Mouse (Mus musculus): ENCODE data around the gene Wdr18.

The Wdr18 gene

GRCm38 (mm10) chr10:79955691-79956090 lies 4.3 kb upstream of the Wdr18 start:
- CTCF ChIA-PET, result interaction anchor here (0.7 to 1.2 kb wide), 4 partner anchors 29 to 144 kb away, joined by 3 to 5 read pairs (median 3); partner anchors contain the start of gene Arid3a (in 1 of the 4)

GRCm38 (mm10) chr10:79956643-79957154 lies 3.3 kb upstream of the Wdr18 start:
- ChIA-PET CTCF (interaction anchor here in 3 of 4 experiments (0.6 to 2.5 kb wide), 9 partner anchors 26 to 258 kb away, joined by 3 to 15 read pairs (median 6); no protein-coding TSS in a partner anchor), POLR2A (interaction anchor here in 2 of 4 experiments (1.1 to 3.4 kb wide), 6 partner anchors 15 to 173 kb away, joined by 3 to 9 read pairs (median 4); partner anchors contain the start of gene Med16 (in 1 of the 2))

More at GRCm38 (mm10) chr10:79955691-79956090, 4.3 kb upstream of the Wdr18 start:
- POLR2A ChIA-PET, result interaction anchor here in 2 of 4 experiments (1.1 to 3.4 kb wide), 7 partner anchors 8 to 174 kb away, joined by 3 to 9 read pairs (median 3); partner anchors contain the start of gene Med16 (in 1 of the 2)

- POLR2A ChIA-PET, result interaction anchor here (0.6 to 2.1 kb wide), 25 partner anchors 12 to 210 kb away, joined by 3 to 9 read pairs (median 4); partner anchors contain the start of genes Med16 (in 2 of the 4) and Arid3a (in 1 of the 4)
- CTCF ChIA-PET, result interaction anchor here (0.5 to 3.3 kb wide), 63 partner anchors 12 to 1624 kb away, joined by 3 to 15 read pairs (median 3); partner anchors contain the start of genes Arid3a (in 2 of the 4), Cbarp (in 1 of the 4), Cirbp (in 1 of the 4) and Grin3b (in 1 of the 4)
Observed at GRCm38 (mm10) chr10:79958140-79958816, 1.7 kb upstream of the Wdr18 start.

GRCm38 (mm10) chr10:79959412-79959811 lies 540 bp upstream of the Wdr18 start:
- ChIA-PET POLR2A (interaction anchor here (0.5 to 3.6 kb wide), 121 partner anchors 9 to 717 kb away, joined by 3 to 84 read pairs (median 4); partner anchors contain the start of genes Med16 (in 3 of the 4), Ptbp1 (in 3 of the 4), Tmem259 (in 3 of the 4) and Arid3a (in 2 of the 4)), CTCF (interaction anchor here (0.5 to 3.3 kb wide), 90 partner anchors 9 to 619 kb away, joined by 3 to 48 read pairs (median 4); partner anchors contain the start of genes Med16 (in 3 of the 4), Tmem259 (in 3 of the 4), Arid3a (in 2 of the 4) and Cbarp (in 1 of the 4))

- CTCF ChIA-PET, result interaction anchor here (0.6 to 3.3 kb wide), 43 partner anchors 8 to 584 kb away, joined by 3 to 48 read pairs (median 5); partner anchors contain the start of genes Tmem259 (in 3 of the 4), Cbarp (in 2 of the 4), Arid3a (in 1 of the 4) and Cirbp (in 1 of the 4)
- POLR2A ChIA-PET, result interaction anchor here in 3 of 4 experiments (0.7 to 3.6 kb wide), 59 partner anchors 8 to 715 kb away, joined by 3 to 84 read pairs (median 5); partner anchors contain the start of genes Grin3b (in 2 of the 3), Med16 (in 2 of the 3), Mum1 (in 2 of the 3) and Ptbp1 (in 2 of the 3)
Observed at GRCm38 (mm10) chr10:79960671-79961294, 831 bp downstream of the Wdr18 start.

- POLR2A ChIA-PET, result interaction anchor here in 2 of 4 experiments (1.2 to 3.5 kb wide), 3 partner anchors 10 to 16 kb away, joined by 3 to 13 read pairs (median 3); no protein-coding TSS in a partner anchor
- CTCF ChIA-PET, result no interaction called here
Observed at GRCm38 (mm10) chr10:79964727-79965126, 4.8 kb downstream of the Wdr18 start.

GRCm38 (mm10) chr10:79965325-79965724 lies 5.4 kb downstream of the Wdr18 start:
- ChIA-PET CTCF (no interaction called here), POLR2A (interaction anchor here in 2 of 4 experiments (0.9 to 3.5 kb wide), 5 partner anchors 9 to 20 kb away, joined by 3 to 13 read pairs (median 4); no protein-coding TSS in a partner anchor)

GRCm38 (mm10) chr10:79966886-79967400 lies 7.0 kb downstream of the Wdr18 start:
- ChIA-PET CTCF (interaction anchor here in 1 of 4 experiments (1.0 kb wide), 1 partner anchor 20 kb away, joined by 4 read pairs; no protein-coding TSS in a partner anchor), POLR2A (interaction anchor here in 3 of 4 experiments (0.7 to 3.5 kb wide), 6 partner anchors 8 to 179 kb away, joined by 3 to 13 read pairs (median 3); no protein-coding TSS in a partner anchor)

GRCm38 (mm10) chr10:79968181-79968580 lies 8.2 kb downstream of the Wdr18 start:
- POLR2A ChIA-PET, result interaction anchor here in 3 of 4 experiments (0.8 to 1.6 kb wide), 8 partner anchors 8 to 200 kb away, joined by 3 to 11 read pairs (median 4); partner anchors contain the start of genes Cnn2 (in 1 of the 3) and Wdr18 (in 1 of the 3)
- CTCF ChIA-PET, result interaction anchor here in 1 of 4 experiments (1.0 to 1.2 kb wide), 3 partner anchors 9 to 133 kb away, joined by 3 to 4 read pairs (median 3); partner anchors contain the start of gene Wdr18

GRCm38 (mm10) chr10:79969124-79969568 lies 9.2 kb downstream of the Wdr18 start:
- POLR2A ChIA-PET, result interaction anchor here in 3 of 4 experiments (0.6 to 1.6 kb wide), 19 partner anchors 9 to 817 kb away, joined by 3 to 11 read pairs (median 4); partner anchors contain the start of genes Wdr18 (in 3 of the 3), Cnn2 (in 1 of the 3) and Rps15 (in 1 of the 3)

GRCm38 (mm10) chr10:79970415-79971182 lies 10.6 kb downstream of the Wdr18 start, which contains the start of gene Grin3b:
Gene Grin3b (plus strand): TSS chr10:79970715.
- CTCF ChIA-PET, result interaction anchor here (0.5 to 2.9 kb wide), 11 partner anchors 11 to 399 kb away, joined by 3 to 14 read pairs (median 3); partner anchors contain the start of genes Tmem259 (in 2 of the 4), Palm (in 1 of the 4), Stk11 (in 1 of the 4) and Wdr18 (in 1 of the 4)
- POLR2A ChIA-PET, result interaction anchor here (0.6 to 2.5 kb wide), 35 partner anchors 9 to 329 kb away, joined by 3 to 24 read pairs (median 3); partner anchors contain the start of genes Tmem259 (in 2 of the 4), Wdr18 (in 2 of the 4), Cdc34 (in 1 of the 4) and Med16 (in 1 of the 4)

More at GRCm38 (mm10) chr10:79969124-79969568, 9.2 kb downstream of the Wdr18 start:
- CTCF ChIA-PET, result interaction anchor here in 3 of 4 experiments (0.6 to 1.2 kb wide), 3 partner anchors 9 to 273 kb away, joined by 3 to 7 read pairs (median 3); partner anchors contain the start of gene Wdr18 (in 2 of the 3)

- ChIA-PET CTCF (interaction anchor here (0.5 to 2.9 kb wide), 11 partner anchors 12 to 705 kb away, joined by 3 to 14 read pairs (median 3); partner anchors contain the start of genes Tmem259 (in 2 of the 4), Palm (in 1 of the 4), Stk11 (in 1 of the 4) and Wdr18 (in 1 of the 4)), POLR2A (interaction anchor here (0.6 to 2.5 kb wide), 33 partner anchors 8 to 328 kb away, joined by 3 to 24 read pairs (median 3); partner anchors contain the start of genes Tmem259 (in 2 of the 4), Wdr18 (in 2 of the 4), Cdc34 (in 1 of the 4) and Med16 (in 1 of the 4))
Observed at GRCm38 (mm10) chr10:79971183-79971497, 11.2 kb downstream of the Wdr18 start.

- ChIA-PET CTCF (interaction anchor here in 3 of 4 experiments (0.6 to 2.9 kb wide), 4 partner anchors 13 to 253 kb away, joined by 3 to 14 read pairs (median 4); partner anchors contain the start of genes Mum1 (in 1 of the 3) and Wdr18 (in 1 of the 3)), POLR2A (interaction anchor here in 3 of 4 experiments (0.7 to 4.6 kb wide), 8 partner anchors 11 to 187 kb away, joined by 3 to 42 read pairs (median 10); partner anchors contain the start of genes Tmem259 (in 3 of the 3), Wdr18 (in 2 of the 3) and Med16 (in 1 of the 3))
Observed at GRCm38 (mm10) chr10:79972831-79973230, 12.9 kb downstream of the Wdr18 start.

GRCm38 (mm10) chr10:79974087-79974486 lies 14.1 kb downstream of the Wdr18 start:
- ChIA-PET POLR2A (interaction anchor here (0.6 to 4.6 kb wide), 24 partner anchors 9 to 349 kb away, joined by 3 to 42 read pairs (median 4); partner anchors contain the start of genes Tmem259 (in 3 of the 4), Wdr18 (in 3 of the 4) and 1600002K03Rik (in 1 of the 4)), CTCF (interaction anchor here in 2 of 4 experiments (1.6 to 3.7 kb wide), 5 partner anchors 10 to 162 kb away, joined by 4 to 22 read pairs (median 8); partner anchors contain the start of genes Tmem259 (in 2 of the 2) and Wdr18 (in 1 of the 2))

- CTCF ChIA-PET, result interaction anchor here in 3 of 4 experiments (1.0 to 3.7 kb wide), 8 partner anchors 10 to 191 kb away, joined by 3 to 22 read pairs (median 7); partner anchors contain the start of genes Tmem259 (in 2 of the 3), Cirbp (in 1 of the 3) and Wdr18 (in 1 of the 3)
- POLR2A ChIA-PET, result interaction anchor here (0.6 to 4.6 kb wide), 34 partner anchors 8 to 318 kb away, joined by 3 to 42 read pairs (median 5); partner anchors contain the start of genes Tmem259 (in 4 of the 4), Wdr18 (in 4 of the 4), 1600002K03Rik (in 1 of the 4) and Abca7 (in 1 of the 4)
Observed at GRCm38 (mm10) chr10:79974668-79975067, 14.7 kb downstream of the Wdr18 start.

All from embryonic stem cell, embryonic (primary cell).